Mouse (Mus musculus) midbrain, postnatal 0 days (tissue): ENCODE data around the gene Esrrb. TPM values are rescaled to one million over a fixed set of nuclear protein-coding genes. Genes with fewer than 3 reads are reported as not detected.

Experiments used
- ATAC-seq: fragments of 200-750 bp; cut with Nextera tagmentation; 2 replicates; pipeline ENCODE4 v1.8.0; 2017; ENCODE audit warnings: moderate number of reproducible peaks, mild to moderate bottlenecking, moderate TSS enrichment, moderate library complexity; ENCODE audit not compliant: low FRiP score
- DNase-seq: peaks from one replicate; pipeline ENCODE4 v3.0.0-alpha.2; 2015; ENCODE audit warnings: low spot score
- H3K27ac ChIP-seq: fragments of 300-500 bp; sonication (generic); 2 replicates; pipeline ENCODE4 v1.5.1; 2014; ENCODE audit warnings: low read depth, mild to moderate bottlenecking, low read length, mixed read lengths
- H3K27me3 ChIP-seq: fragments of 300-500 bp; sonication (generic); 2 replicates; pipeline ENCODE4 v1.6.1; 2014; ENCODE audit warnings: low read length, control low read depth, mixed read lengths; ENCODE audit not compliant: insufficient read depth
- H3K36me3 ChIP-seq: fragments of 300-500 bp; sonication (generic); 2 replicates; pipeline ENCODE4 v1.6.1; 2014; ENCODE audit warnings: low read length, control low read depth, mixed read lengths; ENCODE audit not compliant: insufficient read depth
- H3K4me1 ChIP-seq: fragments of 300-500 bp; sonication (generic); 2 replicates; pipeline ENCODE4 v1.6.1; 2014; ENCODE audit warnings: mild to moderate bottlenecking, control low read depth, antibody characterized with exemption, low read length, mixed read lengths; ENCODE audit not compliant: insufficient read depth
- H3K4me2 ChIP-seq: fragments of 300-500 bp; sonication (generic); 2 replicates; pipeline ENCODE4 v1.6.1; 2014; ENCODE audit warnings: low read depth, mild to moderate bottlenecking, low read length, mixed read lengths; ENCODE audit not compliant: poor library complexity, severe bottlenecking
- H3K4me3 ChIP-seq: fragments of 300-500 bp; sonication (generic); 2 replicates; pipeline ENCODE4 v1.5.1; 2014; ENCODE audit warnings: low read depth, mild to moderate bottlenecking, low read length, moderate library complexity
- H3K9ac ChIP-seq: fragments of 300-500 bp; sonication (generic); replicated peaks from 2 replicates; pipeline ENCODE4 v1.6.1; 2014; ENCODE audit warnings: mild to moderate bottlenecking, low read length, moderate library complexity, mixed read lengths; ENCODE audit not compliant: poor library complexity, severe bottlenecking
- H3K9me3 ChIP-seq: fragments of 300-500 bp; sonication (generic); 2 replicates; pipeline ENCODE4 v1.6.1; 2016; ENCODE audit warnings: low read length, control low read depth
- CTCF ChIP-seq: IDR thresholded peaks from 2 replicates; pipeline ENCODE4 v1.5.1; 2016; ENCODE audit warnings: antibody characterized with exemption, mild to moderate bottlenecking
- WGBS: fragments of 180-500 bp; shearing (Covaris S2); extraction: QIAGEN DNeasy Blood & Tissue Kit; methylation state at CpG from one replicate; pipeline ENCODE4 v1.1.7; 2014; 5-methylcytosine and 5-hydroxymethylcytosine counted together
- polyA plus RNA-seq: library from polyadenylated mRNA; unstranded; fragments of >200 nt; fragmentation: Nextera tagmentation; extraction: Ambion mirVana; gene quantifications from 2 replicates; pipeline ENCODE4 v1.2.1, GENCODE M21; 2015
- total RNA-seq: library from RNA; depleted of rRNA; stranded (reverse); fragments of >200 nt; gene quantifications from 2 replicates; pipeline ENCODE4 v1.2.3, GENCODE M21; 2014

Esrrb gene
- total and polyA plus RNA-seq, 2 experiments from 2014 or later, result 3.3 to 11.6 TPM

GRCm38 (mm10) chr12:86473630-86474029 lies 112.7 kb downstream of the Esrrb start:
- H3K9ac ChIP-seq, result no peak overlapping the region
- ATAC-seq (no peak), DNase-seq (no peak)
- H3K27me3 ChIP-seq, result no peaks in the 10 kb centered on the region
- no peaks in the 10 kb centered on the region for H3K9me3 ChIP-seq
- no peak overlapping the region for H3K4me2 ChIP-seq
- no peaks in the 10 kb centered on the region for H3K4me1 ChIP-seq
- H3K4me3 ChIP-seq, result no peak overlapping the region
- 75% methylated on average over 12 of the region's 12 CpGs for WGBS
- no peak overlapping the region for H3K27ac ChIP-seq
- no peak for TF ChIP-seq CTCF
- no peaks in the 10 kb centered on the region for H3K36me3 ChIP-seq

- Histone ChIP-seq H3K36me3 (no peaks in the 10 kb centered on the region), H3K4me1 (no peaks in the 10 kb centered on the region), H3K4me3 (no peak overlapping the region), H3K27ac (no peak overlapping the region), H3K9ac (no peak overlapping the region), H3K4me2 (no peak overlapping the region), H3K9me3 (no peaks in the 10 kb centered on the region), H3K27me3 (no peaks in the 10 kb centered on the region)
- TF ChIP-seq CTCF, result no peak
- WGBS, result 78% methylated on average over 7 of the region's 7 CpGs
- ATAC-seq (no peak), DNase-seq (no peak)
These were observed 115.1 kb downstream of the Esrrb start for GRCm38 (mm10) chr12:86475994-86476393.

GRCm38 (mm10) chr12:86478908-86479307 lies 118.0 kb downstream of the Esrrb start:
- H3K27ac ChIP-seq, result no peak overlapping the region
- TF ChIP-seq CTCF, result no peak
- no peak for ATAC-seq
- H3K9me3 ChIP-seq, result no peaks in the 10 kb centered on the region
- no peak overlapping the region for H3K4me3 ChIP-seq
- no peak overlapping the region for H3K9ac ChIP-seq
- no peak overlapping the region for H3K4me2 ChIP-seq
- no peaks in the 10 kb centered on the region for H3K36me3 ChIP-seq
- WGBS, result 84% methylated on average over 5 of the region's 5 CpGs
- H3K4me1 ChIP-seq, result no peaks in the 10 kb centered on the region
- DNase-seq, result no peak
- H3K27me3 ChIP-seq, result no peaks in the 10 kb centered on the region

GRCm38 (mm10) chr12:86482029-86482428 lies 121.1 kb downstream of the Esrrb start:
- no peak overlapping the region for H3K4me2 ChIP-seq
- H3K9me3 ChIP-seq, result no peaks in the 10 kb centered on the region
- H3K27me3 ChIP-seq, result no peaks in the 10 kb centered on the region
- 91% methylated on average over 6 of the region's 6 CpGs for WGBS
- ATAC-seq (no peak), DNase-seq (no peak)
- H3K9ac ChIP-seq, result no peak overlapping the region
- no peak overlapping the region for H3K4me3 ChIP-seq
- H3K4me1 ChIP-seq, result no peaks in the 10 kb centered on the region
- TF ChIP-seq CTCF, result no peak
- H3K36me3 ChIP-seq, result no peaks in the 10 kb centered on the region
- H3K27ac ChIP-seq, result no peak overlapping the region

- no peak for ATAC-seq
- no peak overlapping the region for H3K9ac ChIP-seq
- H3K36me3 ChIP-seq, result no peaks in the 10 kb centered on the region
- no peaks in the 10 kb centered on the region for H3K4me1 ChIP-seq
- H3K9me3 ChIP-seq, result no peaks in the 10 kb centered on the region
- WGBS, result 46% methylated on average over 5 of the region's 5 CpGs
- no peak overlapping the region for H3K27ac ChIP-seq
- H3K4me2 ChIP-seq, result no peak overlapping the region
- TF ChIP-seq CTCF, result no peak
- peak; percentile 18 for DNase-seq
- no peak overlapping the region for H3K4me3 ChIP-seq
- no peaks in the 10 kb centered on the region for H3K27me3 ChIP-seq
These were observed 122.5 kb downstream of the Esrrb start for GRCm38 (mm10) chr12:86483413-86483841.

- no peak overlapping the region for H3K27ac ChIP-seq
- no peak for TF ChIP-seq CTCF
- H3K36me3 ChIP-seq, result no peaks in the 10 kb centered on the region
- ATAC-seq (no peak), DNase-seq (no peak)
- H3K4me3 ChIP-seq, result no peak overlapping the region
- H3K4me1 ChIP-seq, result no peaks in the 10 kb centered on the region
- 76% methylated on average over 3 of the region's 3 CpGs for WGBS
- no peaks in the 10 kb centered on the region for H3K9me3 ChIP-seq
- H3K4me2 ChIP-seq, result no peak overlapping the region
- no peaks in the 10 kb centered on the region for H3K27me3 ChIP-seq
- no peak overlapping the region for H3K9ac ChIP-seq
These were observed 127.1 kb downstream of the Esrrb start for GRCm38 (mm10) chr12:86488005-86488404.
